Mouse (Mus musculus) MEL (cell line): Measurements from ENCODE around the gene Bsnd. TPM values are rescaled to one million over a fixed set of nuclear protein-coding genes. Genes with fewer than 3 reads are reported as not detected.

Source experiments
- DNase-seq: peaks from one replicate; pipeline ENCODE4 v3.0.0; 2011; ENCODE audit warnings: low read depth, low spot score
- H3K27ac ChIP-seq: 2 replicates; pipeline ENCODE4 v1.5.1; 2012; ENCODE audit warnings: low read depth, mild to moderate bottlenecking, control low read depth, low read length, moderate library complexity; ENCODE audit not compliant: control insufficient read depth
- H3K27me3 ChIP-seq, 2 experiments: fragments of 150-350 bp in 1 of 2; sonication (generic) in 1 of 2; 2 replicates each; pipeline ENCODE4 v1.6.1; 2012; ENCODE audit warnings: low read length in 2 of 2, mild to moderate bottlenecking in 2 of 2, improper control_type of control experiment in 1 of 2, moderate library complexity in 1 of 2; ENCODE audit not compliant: insufficient read depth in 2 of 2, control insufficient read depth in 1 of 2
- H3K36me3 ChIP-seq, 2 experiments: 2 replicates each; pipeline ENCODE4 v1.6.1; 2012 to 2014; ENCODE audit warnings: low read length in 2 of 2, improper control_type of control experiment in 1 of 2, inconsistent platforms in 1 of 2, mild to moderate bottlenecking in 1 of 2; ENCODE audit not compliant: insufficient read depth in 2 of 2, control insufficient read depth in 1 of 2
- H3K4me1 ChIP-seq, 2 experiments: fragments of 150-350 bp in 1 of 2; sonication (generic) in 1 of 2; 2 replicates each; pipeline ENCODE4 v1.6.1; 2012; ENCODE audit warnings: low read length in 2 of 2, improper control_type of control experiment in 1 of 2, mild to moderate bottlenecking in 1 of 2; ENCODE audit not compliant: insufficient read depth in 2 of 2, control insufficient read depth in 1 of 2
- H3K4me3 ChIP-seq, 2 experiments: fragments of 150-350 bp in 1 of 2; sonication (generic) in 1 of 2; 2 replicates each; pipeline ENCODE4 v1.5.1; 2012; ENCODE audit warnings: low read depth in 2 of 2, low read length in 2 of 2, mild to moderate bottlenecking in 2 of 2, moderate library complexity in 2 of 2, control low read depth in 1 of 2, improper control_type of control experiment in 1 of 2; ENCODE audit not compliant: control insufficient read depth in 1 of 2, insufficient read depth in 1 of 2
- H3K79me2 ChIP-seq: 2 replicates; pipeline ENCODE4 v1.6.1; 2012; ENCODE audit warnings: mild to moderate bottlenecking, low read length, moderate library complexity; ENCODE audit not compliant: control insufficient read depth, poor library complexity, insufficient read depth
- H3K9ac ChIP-seq: 2 replicates; pipeline ENCODE4 v1.6.1; 2012; ENCODE audit warnings: low read depth, mild to moderate bottlenecking, control low read depth, low read length, moderate library complexity; ENCODE audit not compliant: control insufficient read depth, poor library complexity, severe bottlenecking
- H3K9me3 ChIP-seq: fragments of 150-350 bp; sonication (generic); replicated peaks from 2 replicates; pipeline ENCODE4 v1.6.1; 2012; ENCODE audit warnings: mild to moderate bottlenecking, low read length, improper control_type of control experiment, moderate library complexity; ENCODE audit not compliant: insufficient read depth
- BHLHE40 ChIP-seq: IDR thresholded peaks from 2 replicates; pipeline ENCODE4 v1.6.1; 2012; ENCODE audit warnings: low read depth, mild to moderate bottlenecking, inconsistent platforms, low read length, improper control_type of control experiment, borderline replicate concordance
- CHD2 ChIP-seq: IDR thresholded peaks from 2 replicates; pipeline ENCODE4 v1.6.1; 2011; ENCODE audit warnings: low read length, improper control_type of control experiment
- CTCF ChIP-seq, 3 experiments: IDR thresholded peaks in 2 of 3; conservative IDR thresholded peaks in 1 of 3; 2 replicates each; pipeline ENCODE4 v1.5.1; 2011 to 2012; ENCODE audit warnings: low read length in 3 of 3, low read depth in 2 of 3, mild to moderate bottlenecking in 2 of 3, improper control_type of control experiment in 1 of 3, inconsistent platforms in 1 of 3, mixed read lengths in 1 of 3, moderate library complexity in 1 of 3; ENCODE audit not compliant: control insufficient read depth in 1 of 3, insufficient read depth in 1 of 3, poor library complexity in 1 of 3, severe bottlenecking in 1 of 3
- E2F4 ChIP-seq: IDR thresholded peaks from 2 replicates; pipeline ENCODE4 v1.6.1; 2011; ENCODE audit warnings: low read depth, low read length, improper control_type of control experiment, borderline replicate concordance
- GABPA ChIP-seq: IDR thresholded peaks from 2 replicates; pipeline ENCODE4 v1.6.1; 2012; ENCODE audit warnings: low read depth, mild to moderate bottlenecking, inconsistent platforms, low read length, improper control_type of control experiment, moderate library complexity
- GATA1 ChIP-seq: IDR thresholded peaks from 2 replicates; pipeline ENCODE4 v1.6.1; 2011; ENCODE audit warnings: low read depth, low read length, improper control_type of control experiment
- HCFC1 ChIP-seq: IDR thresholded peaks from 2 replicates; pipeline ENCODE4 v1.6.1; 2012; ENCODE audit warnings: low read depth, mild to moderate bottlenecking, inconsistent platforms, low read length, improper control_type of control experiment, moderate library complexity
- JUND ChIP-seq: IDR thresholded peaks from 2 replicates; pipeline ENCODE4 v1.6.1; 2011; ENCODE audit warnings: low read depth, mild to moderate bottlenecking, improper control_type of control experiment, low read length
- MAFK ChIP-seq: IDR thresholded peaks from 2 replicates; pipeline ENCODE4 v1.6.1; 2011; ENCODE audit warnings: low read depth, mild to moderate bottlenecking, low read length, improper control_type of control experiment, borderline replicate concordance
- MAX ChIP-seq: IDR thresholded peaks from 2 replicates; pipeline ENCODE4 v1.6.1; 2011; ENCODE audit warnings: low read length, improper control_type of control experiment
- MYC ChIP-seq: IDR thresholded peaks from 2 replicates; pipeline ENCODE4 v1.6.1; 2011; ENCODE audit warnings: low read depth, mild to moderate bottlenecking, low read length, improper control_type of control experiment, moderate library complexity
- NELFE ChIP-seq: IDR thresholded peaks from 2 replicates; pipeline ENCODE4 v1.6.1; 2011; ENCODE audit warnings: low read depth, low read length, improper control_type of control experiment
- POLR2A ChIP-seq, 2 experiments: IDR thresholded peaks; 2 replicates each; pipeline ENCODE4 v1.6.1; 2011 to 2012; ENCODE audit warnings: low read length in 2 of 2, mild to moderate bottlenecking in 2 of 2, control low read depth in 1 of 2, improper control_type of control experiment in 1 of 2, low read depth in 1 of 2, moderate library complexity in 1 of 2; ENCODE audit not compliant: control insufficient read depth in 1 of 2, insufficient read depth in 1 of 2, poor library complexity in 1 of 2
- POLR2AphosphoS5 ChIP-seq: IDR thresholded peaks from 2 replicates; pipeline ENCODE4 v1.6.1; 2012; ENCODE audit warnings: low read depth, borderline replicate concordance, mild to moderate bottlenecking, inconsistent platforms, low read length, moderate library complexity, mixed read lengths
- RAD21 ChIP-seq: IDR thresholded peaks from 2 replicates; pipeline ENCODE4 v1.6.1; 2011; ENCODE audit warnings: mild to moderate bottlenecking, low read depth, low read length, improper control_type of control experiment
- SIN3A ChIP-seq: IDR thresholded peaks from 2 replicates; pipeline ENCODE4 v1.6.1; 2012; ENCODE audit warnings: low read length, improper control_type of control experiment, inconsistent platforms
- SMC3 ChIP-seq: IDR thresholded peaks from 2 replicates; pipeline ENCODE4 v1.6.1; 2011; ENCODE audit warnings: low read depth, low read length, improper control_type of control experiment
- TBP ChIP-seq: IDR thresholded peaks from 2 replicates; pipeline ENCODE4 v1.8.0; 2011; ENCODE audit warnings: low read depth, low read length, improper control_type of control experiment
- ZC3H11A ChIP-seq: IDR thresholded peaks from 2 replicates; pipeline ENCODE4 v1.6.1; 2012; ENCODE audit warnings: low read depth, mild to moderate bottlenecking, inconsistent platforms, low read length, improper control_type of control experiment
- ZKSCAN1 ChIP-seq: IDR thresholded peaks from 2 replicates; pipeline ENCODE4 v1.6.1; 2012; ENCODE audit warnings: low read depth, mild to moderate bottlenecking, inconsistent platforms, low read length, improper control_type of control experiment, moderate library complexity
- polyA plus RNA-seq, 2 experiments: library from polyadenylated mRNA; stranded (reverse) in 1 of 2; unstranded in 1 of 2; fragments of >175 nt in 1 of 2; fragments of >200 nt in 1 of 2; gene quantifications; 2 replicates each; pipeline versions ENCODE4 v1.2.1 to v1.2.4; 2012; ENCODE audit warnings: low replicate concordance in 2 of 2, low read depth in 1 of 2; ENCODE audit not compliant: insufficient read length in 2 of 2, insufficient read depth in 1 of 2, missing spikeins in 1 of 2
- total RNA-seq: library from RNA; depleted of rRNA; stranded (reverse); fragments of 300-350 nt; gene quantifications from 2 replicates; pipeline ENCODE4 v1.2.3, GENCODE M21; 2012

Bsnd gene
- total and polyA plus RNA-seq, 3 experiments, result 0.04 TPM; not detected in 2

DNA sequence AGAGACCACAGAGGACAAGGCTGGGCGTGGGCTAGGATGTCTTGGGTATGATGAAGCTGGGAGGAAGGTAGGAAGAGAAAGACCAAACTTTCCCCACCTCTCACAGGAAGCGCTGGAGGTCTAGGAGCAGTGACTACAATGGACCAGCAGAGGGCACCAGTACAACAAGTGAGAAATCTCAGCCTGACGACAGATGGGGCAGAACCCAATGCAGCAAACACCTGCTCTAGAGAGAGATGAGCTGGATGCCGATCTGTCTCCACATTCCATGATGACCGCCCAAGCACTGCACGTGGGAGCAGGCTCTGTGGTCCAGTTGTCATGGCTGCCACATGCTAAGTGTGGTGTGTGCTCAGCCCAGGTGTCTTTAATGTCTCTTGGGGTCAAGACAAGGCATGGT lies 17.8 kb downstream of the Bsnd start:
- Histone ChIP-seq H3K4me1 (no peaks in the 10 kb centered on the region), H3K27me3 (no peaks in the 10 kb centered on the region), H3K79me2 (no peaks in the 10 kb centered on the region), H3K9ac (no peak overlapping the region), H3K36me3 (no peaks in the 10 kb centered on the region), H3K9me3 (no peaks in the 10 kb centered on the region), H3K4me3 (no peak overlapping the region), H3K27ac (no peak overlapping the region)
- TF ChIP-seq POLR2AphosphoS5 (no peak), BHLHE40 (no peak), SMC3 (peak; percentile 67), JUND (no peak), MAX (no peak), HCFC1 (no peak), NELFE (no peak), E2F4 (no peak), TBP (no peak), MYC (no peak), CTCF (IDR thresholded peaks at IDR 0.05 in 2 of 3, conservative IDR thresholded peaks at IDR 0.05 in 1 of 3; ENCODE audit: control insufficient read depth in 1 of 3, insufficient read depth in 1 of 3, low read depth in 2 of 3, low read length in 3 of 3, poor library complexity in 1 of 3, severe bottlenecking in 1 of 3) (peak; percentile 83 to 92 (median 91)), ZKSCAN1 (no peak), RAD21 (peak; percentile 70), SIN3A (no peak), CHD2 (no peak), POLR2A (IDR thresholded peaks at IDR 0.05; ENCODE audit: control insufficient read depth in 1 of 2, insufficient read depth in 1 of 2, low read depth in 1 of 2, low read length in 2 of 2, poor library complexity in 1 of 2) (no peak)
- DNase-seq, result peak; percentile 73

DNA sequence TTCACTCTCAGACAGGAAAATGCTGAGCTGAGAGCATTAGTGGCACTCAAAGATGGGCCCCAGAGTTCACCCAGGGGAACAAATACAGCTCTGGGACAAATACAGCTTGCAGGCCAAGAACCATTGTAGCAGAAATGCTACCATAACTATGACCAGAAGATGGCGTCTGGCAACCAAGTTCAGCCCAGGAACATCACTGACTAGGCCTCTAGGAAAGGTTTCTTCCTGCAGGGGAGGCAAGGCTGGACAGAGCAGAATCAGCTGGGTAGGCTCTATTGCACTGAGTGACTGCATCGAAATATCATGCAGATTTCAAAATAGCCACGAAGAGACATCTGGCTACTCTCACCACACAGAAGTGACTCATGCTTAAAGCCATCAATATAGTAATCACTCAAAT lies 19.7 kb downstream of the Bsnd start:
- TF ChIP-seq SMC3 (peak; percentile 79), CTCF (IDR thresholded peaks at IDR 0.05 in 2 of 3, conservative IDR thresholded peaks at IDR 0.05 in 1 of 3; ENCODE audit: control insufficient read depth in 1 of 3, insufficient read depth in 1 of 3, low read depth in 2 of 3, low read length in 3 of 3, poor library complexity in 1 of 3, severe bottlenecking in 1 of 3) (peak; percentile 64 to 90 (median 69)), MAX (no peak), RAD21 (peak; percentile 78), ZC3H11A (peak; percentile 48), POLR2AphosphoS5 (no peak), BHLHE40 (no peak), MAFK (no peak), GATA1 (no peak), GABPA (no peak)
- Histone ChIP-seq H3K27me3 (no peaks in the 10 kb centered on the region), H3K4me1 (no peaks in the 10 kb centered on the region), H3K9me3 (no peaks in the 10 kb centered on the region), H3K36me3 (no peaks in the 10 kb centered on the region), H3K9ac (no peak overlapping the region), H3K4me3 (no peak overlapping the region), H3K27ac (no peak overlapping the region), H3K79me2 (no peaks in the 10 kb centered on the region)
- peak; percentile 83 for DNase-seq
